Mouse (Mus musculus) kidney, adult 18-20 months (tissue): ENCODE measurements around the gene Alkbh7.

ENCODE experiments used
- DNase-seq: peaks from one replicate; pipeline ENCODE4 v3.0.0; 2021

Alkbh7 gene

GRCm38 (mm10) chr17:56988441-56988840 is 8.7 kb upstream of the Alkbh7 start:
- no peak for DNase-seq

- DNase-seq: no peak
Observed at GRCm38 (mm10) chr17:56988921-56989430, 8.2 kb upstream of the Alkbh7 start.

GRCm38 (mm10) chr17:56989467-56990114 is 7.5 kb upstream of the Alkbh7 start:
- no peak for DNase-seq

GRCm38 (mm10) chr17:56990115-56990746 is 6.9 kb upstream of the Alkbh7 start, which contains the start of gene Clpp:
Clpp (plus strand) TSS chr17:56990305.
- peak; percentile 95 for DNase-seq

GRCm38 (mm10) chr17:56990966-56991365 is 6.2 kb upstream of the Alkbh7 start:
- no peak for DNase-seq

- DNase-seq: no peak
Observed at GRCm38 (mm10) chr17:56995046-56995445, 2.1 kb upstream of the Alkbh7 start.

- no peak for DNase-seq
Observed at GRCm38 (mm10) chr17:56996506-56996905, 633 bp upstream of the Alkbh7 start.

- no peak for DNase-seq
Observed at GRCm38 (mm10) chr17:56999414-56999813, 2.3 kb downstream of the Alkbh7 start.

- no peak for DNase-seq
Observed at GRCm38 (mm10) chr17:56999968-57000609, 3.0 kb downstream of the Alkbh7 start, which contains the start of gene Pspn. Pspn (minus strand) TSS chr17:57000018.

GRCm38 (mm10) chr17:57001228-57001627 is 4.1 kb downstream of the Alkbh7 start:
- DNase-seq: no peak

GRCm38 (mm10) chr17:57003994-57004393 is 6.9 kb downstream of the Alkbh7 start:
- no peak for DNase-seq

- DNase-seq: no peak
Observed at GRCm38 (mm10) chr17:57007137-57007905, 10.2 kb downstream of the Alkbh7 start.

- DNase-seq: no peak
Observed at GRCm38 (mm10) chr17:57010911-57011235, 13.7 kb downstream of the Alkbh7 start.

- DNase-seq: peak; percentile 92
Observed at GRCm38 (mm10) chr17:57011236-57012141, 14.3 kb downstream of the Alkbh7 start, which contains the start of the genes Gtf2f1 and Gm17949. Gtf2f1 (minus strand) TSS chr17:57011288. Gm17949 (plus strand) TSS chr17:57011469.

GRCm38 (mm10) chr17:57012245-57012795 is 15.2 kb downstream of the Alkbh7 start:
- no peak for DNase-seq

- no peak for DNase-seq
Observed at GRCm38 (mm10) chr17:57019693-57020092, 22.6 kb downstream of the Alkbh7 start.

- DNase-seq: no peak
Observed at GRCm38 (mm10) chr17:57020960-57021359, 23.8 kb downstream of the Alkbh7 start.

GRCm38 (mm10) chr17:57027471-57027870 is 30.3 kb downstream of the Alkbh7 start:
- no peak for DNase-seq

GRCm38 (mm10) chr17:57029691-57030090 is 32.6 kb downstream of the Alkbh7 start:
- DNase-seq: peak; percentile 18

- DNase-seq: no peak
Observed at GRCm38 (mm10) chr17:57030931-57031660, 34.0 kb downstream of the Alkbh7 start, which contains the start of gene Khsrp. Khsrp (minus strand) TSS chr17:57031522.
